Mouse (Mus musculus) stomach, embryonic 14.5 days (tissue): ENCODE results near the gene Retnlg. TPM values are rescaled to one million over a fixed set of nuclear protein-coding genes. Genes with fewer than 3 reads are reported as not detected.
"Not testable (repeated sequence)": the region's sequence is repeated elsewhere in the genome, so short reads cannot be mapped to it uniquely, and the experiment has no call there.

Source experiments
- ATAC-seq: fragments of 200-750 bp; cut with Nextera tagmentation; 2 replicates; pipeline ENCODE4 v1.8.0; 2017; ENCODE audit warnings: low read depth, moderate TSS enrichment; ENCODE audit not compliant: insufficient number of reproducible peaks, insufficient read depth, low FRiP score
- H3K27ac ChIP-seq: fragments of 300-500 bp; sonication (generic); 2 replicates; pipeline ENCODE4 v1.5.1; 2014; ENCODE audit warnings: mild to moderate bottlenecking, low read length, moderate library complexity, mixed read lengths
- H3K27me3 ChIP-seq: fragments of 300-500 bp; sonication (generic); 2 replicates; pipeline ENCODE4 v1.6.1; 2014; ENCODE audit warnings: low read length, control low read depth, mixed read lengths; ENCODE audit not compliant: control insufficient read depth, insufficient read depth
- H3K36me3 ChIP-seq: fragments of 300-500 bp; sonication (generic); 2 replicates; pipeline ENCODE4 v1.6.1; 2014; ENCODE audit warnings: mild to moderate bottlenecking, control low read depth, low read length, moderate library complexity, mixed read lengths; ENCODE audit not compliant: control insufficient read depth, insufficient read depth
- H3K4me1 ChIP-seq: fragments of 300-500 bp; sonication (generic); 2 replicates; pipeline ENCODE4 v1.6.1; 2014; ENCODE audit warnings: low read length, control low read depth, mixed read lengths; ENCODE audit not compliant: control insufficient read depth, insufficient read depth
- H3K4me2 ChIP-seq: fragments of 300-500 bp; sonication (generic); replicated peaks from 2 replicates; pipeline ENCODE4 v1.6.1; 2014; ENCODE audit warnings: low read depth, low read length, control low read depth
- H3K4me3 ChIP-seq: fragments of 300-500 bp; sonication (generic); 2 replicates; pipeline ENCODE4 v1.5.1; 2014; ENCODE audit warnings: low read depth, low read length, control low read depth
- H3K9ac ChIP-seq: fragments of 300-500 bp; sonication (generic); replicated peaks from 2 replicates; pipeline ENCODE4 v1.6.1; 2014; ENCODE audit warnings: low read depth, mild to moderate bottlenecking, control low read depth, low read length, moderate library complexity, mixed read lengths
- H3K9me3 ChIP-seq: fragments of 300-500 bp; sonication (generic); 2 replicates; pipeline ENCODE4 v1.6.1; 2016; ENCODE audit warnings: low read depth, low read length, control low read depth; ENCODE audit not compliant: control insufficient read depth
- WGBS: fragments of 180-500 bp; shearing (Covaris S2); extraction: QIAGEN DNeasy Blood & Tissue Kit; methylation state at CpG from one replicate; pipeline ENCODE4 v1.1.7; 2014; 5-methylcytosine and 5-hydroxymethylcytosine counted together
- polyA plus RNA-seq: library from polyadenylated mRNA; unstranded; fragments of >200 nt; fragmentation: Nextera tagmentation; extraction: Ambion mirVana; gene quantifications from 2 replicates; pipeline ENCODE4 v1.2.1, GENCODE M21; 2014

Gene Retnlg
- 0.78 and 1.2 TPM in 2 replicates for polyA plus RNA-seq

GRCm38 (mm10) chr16:48872321-48872720 lies at the start of gene Retnlg:
TSS of gene Retnlg (plus strand) at chr16:48872621.
- Histone ChIP-seq H3K27ac (no peak within 1 kb of the TSS), H3K4me2 (no peak within 1 kb of the TSS), H3K4me1 (no peaks in the 10 kb centered on the region), H3K9me3 (no peaks in the 10 kb centered on the region), H3K4me3 (no peak within 1 kb of the TSS), H3K36me3 (no peaks in the 10 kb centered on the region), H3K27me3 (no peaks in the 10 kb centered on the region), H3K9ac (no peak within 1 kb of the TSS)
- no peak for ATAC-seq
- 47% methylated on average over 4 of the region's 4 CpGs for WGBS

- Histone ChIP-seq H3K4me3 (no peak overlapping the region), H3K27me3 (no peaks in the 10 kb centered on the region), H3K27ac (no peak overlapping the region), H3K36me3 (no peaks in the 10 kb centered on the region), H3K9me3 (no peaks in the 10 kb centered on the region), H3K9ac (no peak overlapping the region), H3K4me2 (no peak overlapping the region), H3K4me1 (no peaks in the 10 kb centered on the region)
- WGBS = 68% methylated on average over 3 of the region's 3 CpGs
- 0 out of 2 replicates have a peak, but pooled peaks have one; percentile 46 for ATAC-seq
These were observed 45.9 kb upstream of the Retnlg start for GRCm38 (mm10) chr16:48826474-48826873.

GRCm38 (mm10) chr16:48827625-48828024 lies 44.8 kb upstream of the Retnlg start:
- H3K27ac ChIP-seq = no peak overlapping the region
- WGBS = 64% methylated on average over 1 of the region's 1 CpGs
- no peak for ATAC-seq

GRCm38 (mm10) chr16:48829060-48829459 lies 43.4 kb upstream of the Retnlg start:
- Histone ChIP-seq H3K27ac (no peak overlapping the region), H3K4me2 (no peak overlapping the region), H3K4me1 (no peaks in the 10 kb centered on the region), H3K4me3 (no peak overlapping the region), H3K36me3 (no peaks in the 10 kb centered on the region), H3K9me3 (no peaks in the 10 kb centered on the region), H3K27me3 (no peaks in the 10 kb centered on the region), H3K9ac (no peak overlapping the region)
- WGBS = 84% methylated on average over 4 of the region's 4 CpGs
- ATAC-seq = no peak

More at GRCm38 (mm10) chr16:48827625-48828024, 44.8 kb upstream of the Retnlg start:
- Histone ChIP-seq H3K4me1 (no peaks in the 10 kb centered on the region), H3K36me3 (no peaks in the 10 kb centered on the region), H3K9me3 (no peaks in the 10 kb centered on the region), H3K4me3 (no peak overlapping the region), H3K9ac (no peak overlapping the region), H3K4me2 (no peak overlapping the region), H3K27me3 (no peaks in the 10 kb centered on the region)

- H3K27me3 ChIP-seq = no peaks in the 10 kb centered on the region
- no peaks in the 10 kb centered on the region for H3K9me3 ChIP-seq
- H3K9ac ChIP-seq = no peak overlapping the region
- H3K4me1 ChIP-seq = no peaks in the 10 kb centered on the region
- no peaks in the 10 kb centered on the region for H3K36me3 ChIP-seq
- ATAC-seq = no peak
- no peak overlapping the region for H3K4me3 ChIP-seq
- H3K4me2 ChIP-seq = no peak overlapping the region
- no peak overlapping the region for H3K27ac ChIP-seq
- 56% methylated on average over 7 of the region's 8 CpGs for WGBS
These were observed 40.4 kb upstream of the Retnlg start for GRCm38 (mm10) chr16:48832055-48832454.

- H3K27me3 ChIP-seq, H3K4me2 ChIP-seq, H3K9me3 ChIP-seq, H3K4me3 ChIP-seq, H3K36me3 ChIP-seq, H3K27ac ChIP-seq, H3K9ac ChIP-seq, H3K4me1 ChIP-seq, ATAC-seq: not testable (repeated sequence)
- 47% methylated on average over 1 of the region's 1 CpGs for WGBS
These were observed 38.8 kb upstream of the Retnlg start for GRCm38 (mm10) chr16:48833626-48834025.

GRCm38 (mm10) chr16:48842266-48842665 lies 30.2 kb upstream of the Retnlg start, which contains the start of gene Retnla:
TSS of gene Retnla (plus strand) at chr16:48842551.
- ATAC-seq = no peak
- Histone ChIP-seq H3K27ac (no peak within 1 kb of the TSS), H3K36me3 (no peaks in the 10 kb centered on the region), H3K4me1 (no peaks in the 10 kb centered on the region), H3K4me2 (no peak within 1 kb of the TSS), H3K4me3 (no peak within 1 kb of the TSS), H3K9me3 (no peaks in the 10 kb centered on the region), H3K27me3 (no peaks in the 10 kb centered on the region), H3K9ac (no peak within 1 kb of the TSS)
- 80% methylated on average over 3 of the region's 3 CpGs for WGBS

GRCm38 (mm10) chr16:48843671-48844386 lies 28.6 kb upstream of the Retnlg start:
- Histone ChIP-seq H3K36me3 (no peaks in the 10 kb centered on the region), H3K4me3 (no peak overlapping the region), H3K4me1 (no peaks in the 10 kb centered on the region), H3K9ac (no peak overlapping the region), H3K4me2 (no peak overlapping the region), H3K27me3 (no peaks in the 10 kb centered on the region), H3K27ac (no peak overlapping the region), H3K9me3 (no peaks in the 10 kb centered on the region)
- no peak for ATAC-seq
- WGBS = 85% methylated on average over 4 of the region's 4 CpGs

GRCm38 (mm10) chr16:48865004-48865403 lies 7.4 kb upstream of the Retnlg start:
- H3K4me1 ChIP-seq, ATAC-seq, H3K4me3 ChIP-seq, H3K9me3 ChIP-seq, H3K36me3 ChIP-seq, H3K27me3 ChIP-seq, H3K4me2 ChIP-seq, H3K27ac ChIP-seq, H3K9ac ChIP-seq: not testable (repeated sequence)
- WGBS = 97% methylated on average over 1 of the region's 1 CpGs
